Mouse (Mus musculus): Measurements from ENCODE around the gene Krt24. TPM values are rescaled to one million over a fixed set of nuclear protein-coding genes. Genes with fewer than 3 reads are reported as not detected.
A peak's percentile ranks its signal among the peaks of the same experiment; 100 is the strongest.
"Not testable (repeated sequence)": the region's sequence is repeated elsewhere in the genome, so short reads cannot be mapped to it uniquely, and the experiment has no call there.

Krt24 gene
- total RNA-seq, 2 experiments from 2014 or later: not detected

GRCm38 (mm10) chr11:99255316-99255715 lies 29.7 kb downstream of the Krt24 start:
- DNase-seq (ENCODE audit: extremely low spot score in 1 of 2, low spot score in 1 of 2): no peak

- DNase-seq (ENCODE audit: extremely low spot score in 1 of 2, low spot score in 1 of 2): no peak
Measured at GRCm38 (mm10) chr11:99253893-99254292, 31.2 kb downstream of the Krt24 start.

GRCm38 (mm10) chr11:99252671-99253070 lies 32.4 kb downstream of the Krt24 start:
- DNase-seq (ENCODE audit: extremely low spot score in 1 of 2, low spot score in 1 of 2): no peak

GRCm38 (mm10) chr11:99250666-99251065 lies 34.4 kb downstream of the Krt24 start:
- DNase-seq (ENCODE audit: extremely low spot score in 1 of 2, low spot score in 1 of 2): no peak

DNA sequence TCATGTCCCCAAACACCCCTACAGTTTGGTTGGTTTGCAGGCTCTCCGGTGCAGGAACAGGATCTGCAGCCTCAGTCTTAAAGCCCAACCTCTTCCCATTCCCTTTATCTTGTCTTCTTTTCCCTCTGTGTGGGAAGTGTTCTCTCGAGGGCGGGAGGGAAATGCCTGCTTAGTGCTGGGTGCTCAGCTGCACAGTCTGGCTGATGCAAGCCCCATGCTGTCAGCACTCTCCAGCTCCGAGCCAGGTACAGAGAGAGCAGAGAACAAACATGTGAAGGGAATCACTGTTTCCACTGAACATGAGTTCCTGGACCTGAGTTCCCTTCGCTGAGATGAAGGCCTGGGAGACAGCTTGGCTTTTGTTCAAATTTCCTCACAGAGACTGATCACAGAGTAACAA lies 34.8 kb downstream of the Krt24 start:
- peak; percentile 20 to 22 for DNase-seq (ENCODE audit: extremely low spot score in 1 of 2, low spot score in 1 of 2)

DNA sequence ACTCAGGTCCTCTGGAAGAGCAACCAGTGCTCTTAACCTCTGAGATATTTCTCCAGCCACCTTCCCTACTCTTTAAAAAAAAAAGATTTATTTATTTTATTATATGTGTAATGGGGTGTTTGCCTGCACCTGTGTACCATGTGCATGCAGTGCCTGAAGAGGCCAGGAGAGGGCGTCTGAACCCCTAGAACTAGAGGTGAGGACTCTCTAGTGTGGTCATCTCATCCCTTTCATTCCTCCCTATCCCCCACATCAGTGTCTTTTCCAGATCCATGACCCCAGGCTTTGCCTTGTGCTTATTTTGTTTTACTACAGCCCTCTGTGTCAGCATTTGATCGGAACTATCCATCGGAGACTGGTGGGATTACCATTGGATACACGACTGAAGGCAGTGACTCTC lies 35.9 kb downstream of the Krt24 start:
- DNase-seq (ENCODE audit: extremely low spot score in 1 of 2, low spot score in 1 of 2): peak in 1 of 2 experiments; percentile 33

DNA sequence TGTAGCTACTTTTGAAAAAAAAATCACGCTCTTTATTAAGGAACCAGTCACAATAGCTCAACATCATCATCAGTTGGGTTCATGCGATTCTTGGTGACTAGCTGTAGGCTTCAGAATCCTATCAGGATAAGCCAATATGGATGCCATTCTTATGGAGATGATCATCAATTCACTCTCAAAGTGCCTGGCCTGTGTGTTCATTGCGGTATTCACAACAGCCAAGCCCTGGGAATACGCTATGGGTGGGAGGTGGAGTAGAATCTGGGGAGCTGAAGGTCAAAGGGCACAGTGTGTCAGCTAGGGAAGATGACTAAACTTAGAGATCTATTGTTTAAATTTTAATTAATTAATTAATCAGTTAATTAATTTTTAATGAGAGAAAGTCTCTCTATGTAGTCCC lies 37.1 kb downstream of the Krt24 start:
- no peak for DNase-seq (ENCODE audit: extremely low spot score in 1 of 2, low spot score in 1 of 2)

- not testable (repeated sequence) for DNase-seq (ENCODE audit: extremely low spot score in 1 of 2, low spot score in 1 of 2)
Measured at GRCm38 (mm10) chr11:99244519-99244918, 40.5 kb downstream of the Krt24 start.

DNA sequence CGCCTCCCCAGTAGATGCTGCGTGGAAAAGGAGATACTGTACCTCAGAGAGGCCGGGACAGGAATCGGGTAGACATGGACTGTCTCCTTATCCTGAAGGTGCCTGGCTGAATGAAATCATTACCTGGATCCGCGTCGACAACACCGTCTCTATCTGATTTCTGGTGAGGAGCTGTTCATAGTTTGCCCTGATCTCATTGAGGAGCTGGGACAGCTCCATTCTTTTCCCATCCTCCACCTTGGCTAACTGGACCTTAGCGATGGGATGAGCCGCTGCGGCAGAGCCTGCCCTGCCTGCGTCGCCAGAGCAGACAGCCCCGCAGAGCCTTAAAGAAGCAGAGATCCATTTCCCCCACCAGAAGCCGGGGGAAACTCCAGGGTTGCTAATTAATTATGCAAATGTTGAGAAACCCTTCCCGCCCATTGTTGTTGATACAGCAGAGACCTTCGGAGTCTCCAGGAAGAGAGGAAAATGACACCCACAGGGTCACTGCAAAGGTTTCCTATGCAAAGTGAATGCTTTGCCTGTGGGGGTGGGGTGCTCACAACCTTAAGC lies 41.2 kb downstream of the Krt24 start, which contains the start of gene Krt222:
Gene Krt222, minus strand, starts transcription at position 266 of the 555 bp plus-strand sequence.
- peak; percentile 12 to 28 for DNase-seq (ENCODE audit: extremely low spot score in 1 of 2, low spot score in 1 of 2)

DNA sequence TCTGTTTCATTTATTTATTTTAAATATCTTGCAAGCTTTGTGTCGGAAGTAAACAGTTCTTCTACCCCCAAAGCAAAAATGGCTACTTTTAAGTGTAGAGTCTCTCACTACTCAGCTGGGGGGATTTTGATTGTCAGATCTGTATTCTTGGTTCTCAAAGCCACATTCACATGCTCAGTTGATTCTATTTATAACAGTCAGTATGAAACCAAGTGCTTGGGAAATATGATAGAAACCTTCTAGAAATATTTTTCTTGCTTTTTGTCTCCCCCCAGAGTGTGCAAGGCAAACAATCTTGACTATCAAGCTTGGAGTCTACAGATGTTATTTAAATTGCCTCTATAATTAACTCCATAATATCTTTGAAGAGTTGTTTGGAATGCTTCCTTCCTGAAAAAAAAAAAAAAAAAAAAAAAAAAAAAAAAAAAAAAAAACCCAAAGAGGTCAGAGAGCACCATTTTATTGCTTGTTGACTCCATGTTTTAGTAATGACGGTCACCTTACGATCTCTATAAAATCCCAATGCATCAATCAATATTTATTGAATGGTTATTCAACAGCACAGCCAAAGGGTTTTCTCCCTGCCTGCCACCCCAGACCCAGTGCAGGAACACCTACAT lies 41.8 kb downstream of the Krt24 start:
- no peak for DNase-seq (ENCODE audit: extremely low spot score in 1 of 2, low spot score in 1 of 2)

- no peak for DNase-seq (ENCODE audit: extremely low spot score in 1 of 2, low spot score in 1 of 2)
Measured at GRCm38 (mm10) chr11:99242056-99242455, 43.0 kb downstream of the Krt24 start.

DNA sequence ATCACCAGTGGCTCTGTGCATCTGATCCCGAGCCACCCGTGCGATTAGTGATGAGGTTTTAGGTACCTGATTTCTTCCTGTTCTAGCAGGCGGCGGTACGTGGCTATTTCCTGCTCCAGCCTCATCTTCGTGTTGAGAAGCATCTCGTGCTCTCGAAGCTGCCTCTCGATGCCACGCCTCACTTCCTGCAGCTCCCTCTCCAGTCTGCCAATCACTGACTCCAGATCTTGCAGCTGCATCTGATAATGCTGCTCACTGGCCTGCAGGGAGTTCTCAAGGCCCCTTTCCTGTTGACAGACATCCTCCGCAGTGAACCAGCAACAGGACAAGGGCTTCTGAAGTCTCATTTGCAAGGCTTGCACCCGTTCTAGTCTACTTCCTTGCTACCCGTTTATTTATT lies 46.6 kb downstream of the Krt24 start:
- no peak for DNase-seq (ENCODE audit: extremely low spot score in 1 of 2, low spot score in 1 of 2)

DNA sequence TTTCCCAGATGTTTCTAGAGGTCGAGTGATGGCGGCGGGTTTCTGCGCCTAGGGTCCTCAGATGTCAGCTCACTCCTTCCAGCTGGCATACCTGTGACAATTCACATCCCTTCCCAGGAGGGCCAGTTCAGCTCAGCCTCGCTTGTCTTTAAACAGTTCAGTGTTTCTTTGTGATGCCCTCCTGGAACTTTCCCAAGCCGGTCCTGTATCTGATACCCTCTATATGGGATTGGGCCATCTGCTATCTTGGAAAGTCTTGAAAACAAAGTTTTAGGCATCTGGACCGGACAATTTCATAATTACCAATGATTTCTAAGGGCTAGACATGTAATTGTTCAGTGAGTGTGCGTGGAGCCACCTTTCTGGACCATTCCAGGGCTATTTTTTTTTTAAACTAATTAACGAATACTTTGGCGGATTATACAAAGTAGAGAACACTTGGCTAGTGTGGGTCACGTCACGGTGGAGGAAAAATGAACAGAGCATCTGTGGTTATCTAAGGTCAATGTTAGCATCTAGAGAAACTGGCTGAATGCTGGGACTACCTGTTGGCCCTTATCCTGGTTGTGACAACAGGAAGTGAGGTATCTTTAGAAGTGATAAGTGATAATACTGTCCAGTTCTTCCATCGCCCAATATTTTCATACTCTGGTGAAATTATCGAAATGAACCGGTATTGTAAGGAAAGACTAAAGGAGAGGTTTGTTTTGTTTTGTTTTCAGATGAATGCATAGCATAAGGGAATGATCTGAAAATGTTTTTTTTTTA lies 53.8 kb downstream of the Krt24 start:
- DNase-seq (ENCODE audit: extremely low spot score in 1 of 2, low spot score in 1 of 2): peak in 1 of 2 experiments; percentile 22

- DNase-seq (ENCODE audit: extremely low spot score in 1 of 2, low spot score in 1 of 2): peak; percentile 74 to 77
Measured at GRCm38 (mm10) chr11:99230261-99231048, 54.6 kb downstream of the Krt24 start, which contains the start of gene Smarce1. Gene Smarce1, minus strand, starts transcription at chr11:99231017.

Other genes starting within 250 kb of the Krt24 start
- gene Igfbp4, start 244.0 kb downstream of the Krt24 start, total RNA-seq (2021): 10 to 100 TPM; 86.1 to 94.9 TPM
- not detected for gene Tns4, start 196.0 kb downstream of the Krt24 start, total RNA-seq (2021)
- gene Ccr7, start 130.2 kb downstream of the Krt24 start, total RNA-seq (2021): not detected
- 10 to 100 TPM; 51.8 to 59.7 TPM for gene Smarce1, start 54.2 kb downstream of the Krt24 start, total RNA-seq (2021)
- 10 to 100 TPM; 26.5 to 27.3 TPM for gene Krt222, start 41.2 kb downstream of the Krt24 start, total RNA-seq (2021)
- gene Krt25, start 37.7 kb upstream of the Krt24 start, total RNA-seq (2021): not detected
- gene Krt26, start 52.7 kb upstream of the Krt24 start, total RNA-seq (2021): not detected
- gene Krt27, start 65.8 kb upstream of the Krt24 start, total RNA-seq (2021): not detected
- under 1 TPM; 0.21 to 0.49 TPM for gene Krt28, start 89.6 kb upstream of the Krt24 start, total RNA-seq (2021)
- gene Krt10, start 104.1 kb upstream of the Krt24 start, total RNA-seq (2021): 10 to 100 TPM; 12.6 to 15.7 TPM
- gene Krt12, start 137.0 kb upstream of the Krt24 start, total RNA-seq (2021): 1 to 10 TPM in 1 of 2 experiments, under 1 TPM in 1; 0.89 to 1.4 TPM
- gene Krt20, start 152.9 kb upstream of the Krt24 start, total RNA-seq (2021): not detected
- not detected for gene Krt23, start 207.9 kb upstream of the Krt24 start, total RNA-seq (2021)
- gene Krt39, start 236.1 kb upstream of the Krt24 start, total RNA-seq (2021): not detected